ENCODE assay signal across 20 mouse cellular contexts in genomic region chr2:45421774-45422173, GRCm38 (mm10).
"Had no signal": no experiment of that assay in that cellular context is flagged by ENCODE, and none has a peak within 500 bp of the region (broad histone marks: within the 10 kb centered on the region; RNA-seq: fewer than 3 reads in every experiment).

No protein-coding gene starts in this region.

- H3K4me3 ChIP-seq: liver, embryonic 12.5 days; lung, embryonic 15.5 days; midbrain, embryonic 10.5 days; midbrain, embryonic 12.5 days; myocyte; neural tube, embryonic 13.5 days; neural tube, embryonic 15.5 days had no signal

- H3K9ac ChIP-seq: liver, embryonic 12.5 days; liver, embryonic 14.5 days; lung, embryonic 15.5 days; midbrain, embryonic 12.5 days; neural tube, embryonic 13.5 days; neural tube, embryonic 15.5 days had no signal

- ATAC-seq: liver, embryonic 12.5 days; midbrain, embryonic 16.5 days had no signal

- H3K4me1 ChIP-seq: liver, embryonic 12.5 days; lung, embryonic 15.5 days; midbrain, embryonic 10.5 days; midbrain, embryonic 12.5 days; neural tube, embryonic 13.5 days; neural tube, embryonic 15.5 days had no signal

- H3K9me3 ChIP-seq: liver, embryonic 12.5 days; lung, embryonic 15.5 days; midbrain, embryonic 10.5 days; midbrain, embryonic 12.5 days; neural tube, embryonic 13.5 days; neural tube, embryonic 15.5 days had no signal

- DNase-seq: lung, adult 18-20 months; lung, postnatal 36 days; midbrain, embryonic 14.5 days; retina, postnatal 1 day; right cerebral cortex, adult 18-20 months; right cerebral cortex, postnatal 25 days; right cerebral cortex, postnatal 4 days; spleen, adult 18-20 months; thymus, adult 18-20 months; thymus, postnatal 14 days; thymus, postnatal 36 days had no signal

- H3K27me3 ChIP-seq: liver, embryonic 12.5 days; lung, embryonic 15.5 days; midbrain, embryonic 12.5 days; neural tube, embryonic 13.5 days; neural tube, embryonic 15.5 days had no signal

- H3K27ac ChIP-seq: liver, embryonic 12.5 days; liver, embryonic 14.5 days; midbrain, embryonic 10.5 days; midbrain, embryonic 12.5 days; neural tube, embryonic 13.5 days; neural tube, embryonic 15.5 days had no signal

- H3K4me2 ChIP-seq: liver, embryonic 12.5 days; lung, embryonic 15.5 days; midbrain, embryonic 12.5 days; neural tube, embryonic 13.5 days; neural tube, embryonic 15.5 days had no signal

- H3K36me3 ChIP-seq: liver, embryonic 12.5 days; lung, embryonic 15.5 days; midbrain, embryonic 10.5 days; midbrain, embryonic 12.5 days; neural tube, embryonic 13.5 days; neural tube, embryonic 15.5 days had no signal
